Mouse (Mus musculus): ENCODE results near the gene Ccdc40.

Ccdc40 gene

DNA sequence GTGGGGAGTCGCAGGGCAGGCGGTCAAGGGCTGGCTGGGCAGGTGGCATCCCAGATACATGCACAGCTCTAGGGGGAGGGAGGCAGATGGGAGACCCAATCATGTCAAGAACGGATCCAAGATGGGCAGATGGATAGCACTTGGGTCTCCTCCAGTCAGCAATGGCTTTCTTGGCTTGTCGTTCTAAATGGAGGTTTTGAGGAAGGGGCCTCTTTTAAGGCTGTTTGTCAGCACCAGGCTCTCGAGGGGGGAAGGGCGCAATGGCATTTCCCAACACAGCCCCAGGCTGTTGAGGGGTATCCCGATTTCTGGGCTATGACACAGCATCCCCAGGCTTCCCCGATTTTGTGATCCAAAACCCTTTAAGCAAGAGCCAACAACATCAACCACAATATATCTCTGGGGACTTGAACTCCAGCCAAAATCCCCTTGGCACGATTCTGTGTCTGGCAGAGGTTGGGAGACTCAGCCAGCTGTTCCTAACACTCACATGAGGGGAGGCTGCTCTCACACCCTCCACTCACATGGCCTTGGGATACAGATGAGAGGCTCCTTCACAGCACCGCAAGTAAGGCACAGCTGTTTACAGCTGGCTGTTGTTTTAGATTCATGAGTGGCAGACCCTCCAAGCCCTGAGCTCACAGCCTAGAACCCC, 18.9 kb upstream of the Ccdc40 start:
- no peak for DNase-seq

DNA sequence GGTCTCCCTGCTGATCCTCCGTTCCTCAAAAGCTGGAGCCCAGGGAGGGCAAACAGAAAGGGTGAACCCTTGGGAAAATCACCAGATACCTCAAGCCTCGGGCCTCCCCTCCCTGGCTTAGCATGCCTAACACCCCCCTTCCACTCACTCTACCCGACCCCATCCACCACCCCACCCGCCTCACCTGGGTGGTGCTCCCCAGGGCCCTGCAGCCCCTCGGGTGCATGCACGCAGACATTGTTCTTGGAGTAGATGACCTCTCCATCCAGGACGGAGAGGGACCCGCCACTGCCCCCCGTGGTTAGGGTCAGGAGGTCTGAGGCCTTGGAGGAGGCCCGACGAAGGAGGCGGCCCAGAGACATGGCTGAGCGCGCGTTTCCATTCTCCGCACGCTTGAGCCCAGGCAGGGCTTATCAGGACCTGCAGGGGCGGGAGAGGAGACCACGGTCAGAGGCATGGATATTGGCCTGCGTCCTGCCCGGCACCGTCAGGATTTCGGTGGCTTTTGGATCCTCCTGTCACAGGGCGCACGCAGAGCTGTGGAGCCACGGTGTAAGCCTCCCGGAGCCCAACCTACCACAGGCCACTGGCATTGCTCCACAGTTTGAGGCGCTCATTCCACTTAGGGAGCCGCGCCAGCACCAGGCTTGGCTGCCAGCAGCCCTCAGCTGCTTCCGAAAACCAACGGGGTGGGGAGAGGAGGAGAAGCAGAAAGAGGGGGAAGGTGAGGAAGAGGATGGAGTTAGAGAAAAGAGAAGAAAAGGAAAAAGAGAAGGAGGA, 17.9 kb upstream of the Ccdc40 start:
- DNase-seq: no peak

DNA sequence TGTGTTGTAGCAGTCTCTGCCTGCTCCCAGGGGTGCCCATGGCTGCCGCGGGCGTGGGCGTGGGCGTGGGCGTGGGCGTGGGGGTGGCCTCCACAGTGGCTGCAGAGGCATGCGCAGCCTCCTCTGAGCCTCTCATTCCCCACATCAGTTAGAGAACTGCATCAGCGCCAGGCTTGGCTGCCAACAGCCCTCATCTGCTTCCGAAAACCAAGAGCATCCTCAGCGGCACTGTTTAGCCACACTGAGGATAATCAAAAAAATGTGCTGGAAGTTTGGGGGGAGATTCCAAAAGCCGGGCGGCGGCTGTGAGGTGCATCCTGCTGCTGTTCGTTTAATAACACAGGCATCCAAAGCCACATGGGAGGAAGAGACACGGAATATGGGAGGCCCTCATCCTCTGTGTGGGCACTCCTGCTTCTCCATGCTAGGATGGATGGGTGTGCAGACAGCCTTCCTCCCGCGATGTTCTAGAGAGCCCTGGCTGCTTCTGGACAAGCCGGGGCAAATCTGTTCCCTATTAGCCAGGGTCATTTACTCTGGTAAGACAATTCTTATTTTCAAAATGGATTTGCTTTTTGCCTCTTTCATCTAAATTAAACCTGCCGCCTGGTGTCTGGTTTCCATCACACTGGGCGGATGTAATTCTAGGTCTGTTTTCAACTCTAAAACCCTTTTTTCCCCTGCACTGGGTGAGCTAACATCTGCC, 16.6 kb upstream of the Ccdc40 start:
- no peak for DNase-seq

DNA sequence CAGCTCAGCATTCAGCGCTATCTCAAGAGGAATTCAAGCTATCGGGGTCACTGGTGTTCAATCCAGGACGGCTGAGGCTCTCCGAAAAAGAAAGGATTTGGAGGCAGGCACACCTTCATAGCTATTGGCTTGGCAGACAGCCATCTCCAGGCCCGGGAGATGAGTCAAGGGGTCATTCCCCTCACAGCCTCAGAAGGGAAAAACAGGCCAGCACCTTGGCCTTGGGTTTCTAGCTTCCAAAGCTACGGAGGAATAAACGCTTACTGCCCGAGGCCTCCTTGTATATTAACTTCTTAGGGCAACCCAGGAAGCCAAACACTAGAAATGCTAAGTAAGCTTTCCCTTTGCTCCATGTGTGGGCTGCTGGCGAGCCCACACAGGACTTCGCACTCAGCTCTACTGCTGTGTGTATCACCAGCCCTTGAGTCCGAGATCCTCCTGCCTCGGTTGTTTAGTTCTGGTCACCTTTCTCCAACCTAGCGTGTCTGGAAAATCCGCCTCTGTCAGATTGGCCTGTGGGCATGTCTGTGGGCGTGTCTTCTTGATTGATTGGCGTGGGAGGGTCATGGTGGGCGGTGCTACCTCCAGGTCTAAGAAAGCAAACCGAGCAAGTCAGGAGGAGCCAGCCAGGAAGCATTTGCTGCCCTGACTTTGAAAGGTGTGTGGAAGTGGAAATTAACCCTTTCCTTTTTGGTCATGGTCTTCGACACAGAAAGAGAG, 15.0 kb upstream of the Ccdc40 start:
- DNase-seq: peak; percentile 40

DNA sequence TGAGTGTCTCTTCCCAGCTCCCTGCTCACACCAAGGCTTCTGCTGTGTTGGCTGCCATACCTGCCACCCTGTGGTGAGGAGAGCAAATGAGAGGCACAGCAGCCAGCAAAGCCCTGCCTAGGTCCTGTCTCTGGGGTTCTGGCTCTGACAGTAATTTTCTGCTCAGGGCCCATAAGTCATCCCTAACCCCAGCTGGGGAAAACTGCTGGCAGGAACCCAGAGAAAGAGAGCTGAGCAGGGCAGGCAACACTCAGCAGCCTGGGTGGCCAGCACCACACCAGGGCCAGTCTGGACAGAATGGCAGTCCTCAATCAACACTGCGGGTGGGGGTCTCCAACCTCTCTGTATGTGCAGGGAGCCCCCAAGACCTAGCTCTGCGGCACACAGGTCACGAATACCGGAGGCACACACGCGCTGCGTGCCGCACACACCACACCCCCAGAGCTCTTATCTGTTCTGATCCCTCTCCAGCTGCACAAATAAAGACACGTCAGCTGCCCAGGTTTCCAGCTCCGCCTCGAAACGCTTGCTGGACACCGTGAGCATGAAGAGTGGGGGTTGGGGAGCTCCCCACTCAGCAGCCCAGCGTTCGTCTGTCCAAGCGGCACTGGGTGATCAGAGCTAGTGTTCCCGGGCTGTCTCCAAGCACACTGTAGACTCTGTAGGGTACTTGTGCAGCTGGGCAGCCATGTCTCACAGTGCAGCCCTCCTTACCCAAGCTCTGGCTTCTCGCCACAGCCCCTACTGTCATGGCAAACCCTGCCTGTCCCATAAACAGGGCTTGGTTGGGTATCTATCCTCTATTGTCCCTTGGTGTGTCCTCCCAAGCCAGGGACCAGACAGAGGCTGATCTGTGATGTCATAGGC, 13.1 kb upstream of the Ccdc40 start:
- peak; percentile 70 for DNase-seq

DNA sequence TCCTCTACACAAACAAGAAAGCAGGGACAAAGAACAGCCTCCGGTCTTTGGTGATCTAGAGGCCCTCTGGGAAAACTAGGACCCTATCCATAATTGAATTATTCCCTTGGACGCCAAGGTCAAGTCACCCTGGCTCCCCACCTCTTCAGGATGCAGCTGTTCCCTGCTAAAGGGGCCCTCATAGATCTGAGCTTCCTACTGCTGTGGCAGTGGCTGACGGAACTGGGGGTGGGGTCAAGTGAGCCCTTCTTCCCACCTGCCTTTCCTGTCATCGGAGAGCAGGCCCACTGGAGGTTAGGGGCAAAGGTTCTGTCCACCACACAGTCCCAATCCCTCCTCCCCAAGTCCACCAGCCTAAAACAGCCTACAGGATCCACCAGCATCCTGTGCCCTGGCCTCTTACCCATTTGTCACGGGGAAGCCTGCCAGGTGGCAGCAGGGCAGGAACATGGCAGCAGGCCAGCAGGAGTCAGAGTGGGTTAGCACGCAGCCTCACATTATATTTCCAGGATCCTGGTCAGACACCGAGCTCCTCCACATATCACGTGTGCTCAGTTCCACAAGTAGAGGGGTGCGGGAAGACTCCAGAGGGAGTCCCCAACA, 12.4 kb upstream of the Ccdc40 start:
- no peak for DNase-seq

DNA sequence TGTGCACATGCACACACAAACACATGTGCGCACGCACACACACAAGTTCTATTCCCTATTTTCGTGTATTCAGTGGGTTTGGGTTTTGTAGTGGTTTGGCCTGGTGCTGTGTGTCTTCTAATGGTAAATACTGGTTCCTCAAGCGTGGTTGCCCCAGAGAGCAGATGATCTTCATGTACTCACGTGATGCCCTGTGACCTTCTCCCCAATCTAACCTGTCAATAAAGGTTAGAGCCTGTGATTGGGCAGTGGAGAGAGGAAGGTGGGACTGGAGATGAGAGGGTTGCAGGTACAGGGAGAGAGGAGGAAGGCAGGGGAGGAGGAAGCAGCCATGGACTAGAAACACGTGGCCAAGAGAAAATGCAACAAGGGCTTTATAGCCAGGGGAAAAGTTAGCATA, 10.5 kb upstream of the Ccdc40 start:
- DNase-seq: no peak

DNA sequence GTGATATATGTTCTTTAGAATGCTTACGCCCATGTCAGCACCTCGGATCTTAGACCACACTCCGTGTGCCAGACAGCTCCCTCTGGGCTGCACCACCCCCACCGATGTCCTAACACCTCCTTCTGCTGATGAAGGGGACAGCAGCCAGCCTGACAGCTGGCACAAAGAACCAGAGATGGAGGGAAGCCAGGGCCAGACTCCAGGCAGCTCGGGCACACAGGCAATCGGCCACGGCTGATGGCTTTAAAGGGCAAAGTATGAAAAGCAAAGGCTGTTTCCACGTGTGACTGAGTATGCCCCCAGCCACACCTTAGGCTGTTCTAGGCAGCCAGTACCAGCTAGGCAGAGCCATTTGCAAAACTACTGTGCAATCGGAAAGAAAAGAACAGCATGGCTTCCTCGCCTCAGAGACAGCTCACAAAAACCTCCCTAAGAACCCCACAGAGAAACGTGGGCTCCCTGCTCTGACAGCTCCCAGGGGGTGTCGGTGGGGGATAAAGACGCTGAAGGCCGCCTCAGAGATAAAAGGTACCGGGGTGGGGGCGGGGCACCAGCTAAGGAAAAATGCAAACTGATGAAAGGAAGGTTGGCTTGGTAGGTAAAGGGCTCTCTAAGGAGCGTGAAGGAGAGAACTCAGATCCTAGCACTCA, 8.4 kb upstream of the Ccdc40 start:
- DNase-seq: no peak

DNA sequence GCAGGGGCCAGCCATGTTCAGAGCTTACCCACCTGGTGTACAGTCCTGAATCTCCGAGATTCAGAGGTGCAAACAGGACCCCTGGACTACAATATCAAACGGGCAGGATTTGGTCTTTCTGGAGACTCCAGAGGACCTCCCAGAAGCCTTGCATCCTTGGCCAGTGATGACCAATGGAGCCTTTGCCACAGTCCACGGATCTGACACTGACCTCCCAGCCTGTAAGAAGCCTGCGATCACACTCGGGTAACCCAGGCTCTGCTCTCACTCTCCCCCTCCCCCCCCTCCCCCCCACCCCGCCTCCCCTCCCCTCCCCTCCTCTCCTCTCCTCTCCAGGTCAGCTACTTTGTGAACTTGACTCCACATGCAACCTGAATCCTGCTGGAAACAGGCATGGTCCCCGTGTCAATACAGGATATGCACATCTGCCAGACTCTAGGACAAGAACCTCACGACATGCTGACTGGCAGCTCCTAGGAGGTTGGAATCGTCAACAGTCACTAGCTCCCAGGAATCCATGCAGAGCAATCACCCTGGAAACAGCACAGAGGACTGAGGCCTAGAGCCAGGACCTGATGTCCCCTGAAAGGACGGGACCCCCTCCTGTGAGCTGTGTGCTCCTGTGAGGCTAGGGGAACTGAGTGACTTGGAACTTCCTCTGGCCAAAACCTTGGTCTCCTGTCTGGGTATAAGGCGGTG, 6.4 kb upstream of the Ccdc40 start:
- no peak for DNase-seq

DNA sequence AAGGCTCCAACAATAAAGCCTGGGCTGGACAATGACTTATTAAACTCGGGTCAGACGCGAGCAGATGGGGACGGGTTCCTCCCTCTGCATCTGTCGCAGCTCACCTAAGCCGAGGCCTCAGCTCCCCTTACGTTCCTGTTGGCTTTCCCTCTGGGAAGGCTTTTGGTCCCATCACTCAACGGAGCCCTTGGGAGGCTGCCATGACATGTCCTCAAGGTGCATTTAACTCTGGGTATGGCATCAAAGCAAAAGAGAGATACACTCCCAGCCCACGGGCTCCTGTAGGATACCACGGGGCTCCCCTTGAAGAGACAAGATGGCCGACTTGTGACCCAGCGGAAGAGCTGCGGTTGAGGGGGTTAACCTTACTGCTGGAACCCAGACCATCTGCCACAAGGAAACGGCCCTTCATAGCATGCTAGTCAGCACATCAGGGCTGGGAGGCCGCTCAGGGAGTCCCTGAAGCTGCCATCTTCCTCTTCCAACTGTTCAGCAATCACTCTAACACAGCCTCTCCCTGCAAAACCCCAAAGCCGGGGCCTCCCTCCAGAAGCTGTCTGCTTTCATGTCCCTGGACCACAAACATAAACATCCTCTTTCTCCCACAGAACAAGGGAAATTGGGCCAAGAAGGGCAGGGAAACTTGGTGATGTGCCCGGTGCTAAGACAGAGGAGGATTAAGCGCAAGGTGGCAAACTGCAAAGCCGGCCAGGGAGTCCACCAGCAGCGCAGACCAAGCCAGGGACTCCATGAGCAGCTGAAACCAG, 5.1 kb upstream of the Ccdc40 start:
- DNase-seq: no peak

DNA sequence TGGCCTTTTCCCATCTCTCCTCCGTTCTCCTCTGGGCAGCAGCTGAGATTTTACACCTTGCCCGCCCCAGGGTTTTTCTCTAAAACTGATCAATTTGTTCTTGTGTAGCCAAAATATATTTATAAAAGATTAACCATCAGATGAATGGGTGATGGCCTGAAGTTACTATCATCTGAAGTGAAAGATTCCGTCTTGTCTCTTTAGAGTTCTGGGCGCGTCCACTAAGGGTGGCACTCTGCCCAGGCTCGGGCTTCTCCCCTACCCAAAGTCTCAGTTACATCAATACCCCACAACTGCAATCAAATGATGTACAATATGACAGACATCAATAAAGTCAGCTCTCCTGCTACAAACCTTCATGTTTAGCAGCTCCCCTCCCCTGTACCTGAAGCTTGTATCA, 3.4 kb upstream of the Ccdc40 start:
- no peak for DNase-seq

DNA sequence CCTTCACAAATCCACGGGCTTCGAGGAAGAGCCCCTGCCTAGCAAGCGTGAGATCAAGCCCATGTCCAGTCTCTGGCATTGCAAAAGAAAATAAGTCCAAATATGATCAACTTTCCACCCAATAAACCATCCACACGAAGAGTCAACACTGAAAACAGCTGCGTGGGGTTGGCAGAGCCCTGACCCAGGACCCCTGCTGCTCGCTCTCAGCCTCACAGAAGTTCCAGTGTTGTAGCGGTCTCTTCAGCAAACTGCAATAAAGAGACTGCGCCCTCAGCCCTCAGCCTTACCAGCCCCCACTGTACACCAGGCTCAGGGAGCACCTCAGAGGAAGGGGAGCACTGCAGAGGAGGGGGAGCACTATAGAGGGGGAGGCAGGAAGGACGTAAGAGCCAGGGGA, 2.7 kb upstream of the Ccdc40 start:
- DNase-seq: no peak

DNA sequence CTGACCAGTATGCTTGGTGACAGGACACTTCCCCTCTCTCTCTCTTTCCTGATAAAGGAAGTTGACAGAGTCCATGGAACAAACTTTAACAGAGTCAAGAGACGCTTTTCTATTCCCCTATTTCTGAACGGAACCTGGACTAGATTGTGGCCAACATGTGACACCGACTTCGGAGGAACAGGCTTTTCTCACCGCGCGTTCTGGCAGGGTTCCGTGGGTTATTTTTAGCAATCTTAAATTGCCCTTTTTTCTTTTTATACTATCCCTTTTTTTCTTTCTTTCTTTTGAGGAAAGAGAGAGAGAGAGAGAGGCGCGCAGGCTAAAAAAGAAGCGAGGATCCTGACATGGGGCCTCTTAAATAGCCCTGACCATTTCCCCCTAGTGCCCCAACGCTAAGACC, 781 bp upstream of the Ccdc40 start:
- DNase-seq: no peak

DNA sequence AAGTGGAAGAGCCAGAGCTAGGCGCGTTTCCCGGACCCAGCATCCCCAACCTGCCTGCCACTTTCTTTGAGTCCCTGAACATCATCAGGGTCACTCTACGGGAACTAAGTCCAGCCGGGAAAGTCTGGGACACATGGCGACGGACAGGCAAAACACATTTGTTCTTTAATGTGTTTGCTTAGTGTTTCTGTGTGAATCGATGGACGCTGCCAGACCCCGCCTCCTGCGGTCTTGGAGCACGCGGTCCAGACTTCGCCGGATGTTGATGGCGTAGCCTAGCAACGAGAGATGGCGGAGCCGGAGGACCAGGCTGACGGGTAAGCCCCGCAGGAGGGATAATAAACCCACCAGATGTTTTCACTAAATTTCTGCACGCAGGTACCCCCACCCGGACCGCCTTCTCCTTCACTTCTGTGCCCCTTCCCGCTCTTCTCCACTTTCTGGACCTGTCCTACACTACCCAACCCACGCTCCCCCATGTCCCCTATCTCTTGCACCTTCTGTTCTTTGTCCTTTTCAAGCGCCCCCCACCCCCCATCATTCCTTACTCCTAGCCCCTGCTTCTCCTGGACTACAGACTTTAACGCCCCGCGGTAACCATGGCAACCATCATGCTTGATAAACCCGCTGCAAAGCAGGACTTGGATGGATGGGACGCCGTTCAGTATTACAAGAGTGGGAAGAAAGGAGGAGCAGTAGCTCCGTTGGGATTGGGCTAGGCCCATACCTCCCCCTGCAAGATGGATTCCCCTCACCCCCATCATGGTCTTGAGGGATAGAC, 664 bp downstream of the Ccdc40 start:
- peak; percentile 55 for DNase-seq

DNA sequence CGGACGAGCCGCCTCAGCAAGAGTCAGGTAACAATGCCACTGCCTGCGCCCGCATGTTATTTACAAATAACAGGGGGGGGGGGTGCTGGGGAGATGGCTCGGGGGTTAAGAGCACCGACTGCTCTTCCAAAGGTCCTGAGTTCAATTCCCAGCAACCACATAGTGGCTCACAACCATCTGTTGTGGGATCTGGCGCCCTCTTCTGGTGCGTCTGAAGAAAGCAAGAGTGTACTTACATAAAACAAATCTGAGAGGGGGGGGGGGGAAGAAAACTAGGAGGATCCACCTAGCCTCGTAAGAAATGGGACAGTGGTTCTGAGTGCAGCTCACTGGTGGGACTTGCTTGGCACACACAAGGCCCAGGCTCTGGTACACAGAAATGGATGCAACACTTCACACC, 6.4 kb downstream of the Ccdc40 start:
- no peak for DNase-seq

DNA sequence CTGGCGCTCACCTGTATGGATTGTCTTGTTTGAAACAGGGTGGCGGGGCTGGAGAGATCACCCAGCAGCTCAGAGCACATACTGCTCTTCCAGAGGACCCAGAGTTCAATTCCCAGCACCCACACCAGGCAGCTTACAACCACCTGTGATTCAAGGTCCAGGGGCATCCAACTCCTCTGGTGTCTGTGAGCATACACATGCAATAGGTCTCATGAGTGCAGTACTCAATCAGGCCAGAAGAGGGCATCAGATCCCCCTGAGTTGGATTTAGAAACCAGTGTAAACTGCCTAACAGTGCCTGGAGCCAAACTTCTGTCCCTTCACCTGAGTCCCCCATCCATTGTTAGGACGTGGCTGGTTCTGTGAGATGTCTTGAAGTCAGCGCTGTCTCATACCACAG, 7.2 kb downstream of the Ccdc40 start:
- peak; percentile 60 for DNase-seq

DNA sequence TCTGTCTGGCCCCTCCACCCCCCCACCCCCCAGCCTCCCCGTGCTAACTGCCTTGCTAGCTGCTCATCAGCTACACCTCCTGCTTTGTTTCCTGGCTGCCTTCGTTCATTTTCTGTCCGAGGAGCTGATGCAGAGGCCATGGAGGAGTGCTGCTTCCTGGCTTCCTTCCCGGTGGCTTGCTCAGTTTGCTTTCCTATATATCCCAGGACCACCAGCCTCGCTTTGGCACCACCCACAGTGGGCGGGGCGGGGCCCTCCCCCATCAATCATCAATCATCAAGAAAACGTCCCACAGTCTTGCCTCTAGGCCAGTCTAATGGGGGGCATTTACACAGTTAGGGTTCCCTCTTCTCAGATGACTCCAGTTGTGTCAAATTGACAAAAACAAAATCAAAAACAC, 8.0 kb downstream of the Ccdc40 start:
- no peak for DNase-seq

DNA sequence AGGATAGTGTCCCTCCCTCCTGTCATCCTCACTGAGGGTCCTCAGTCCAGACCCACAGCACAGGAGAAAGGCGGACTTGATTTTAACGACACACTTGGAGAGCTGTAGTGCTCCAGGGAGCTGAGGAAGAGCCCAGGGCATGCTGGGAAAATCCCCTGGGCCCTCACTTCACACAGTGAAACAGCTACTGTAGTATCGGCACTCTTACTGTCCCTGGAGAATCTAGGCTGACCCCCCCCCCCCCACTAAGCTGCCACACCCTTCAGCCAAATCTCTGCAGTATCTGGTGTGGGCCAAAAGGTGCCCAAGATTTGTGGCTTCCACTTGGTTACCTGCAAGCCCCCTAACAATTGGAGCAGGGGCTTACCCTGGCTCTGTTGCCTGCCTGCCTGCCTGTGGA, 8.6 kb downstream of the Ccdc40 start:
- DNase-seq: no peak

Measured in liver (tissue).